Mouse (Mus musculus): ENCODE results near the gene Adgra3. TPM values are rescaled to one million over a fixed set of nuclear protein-coding genes. Genes with fewer than 3 reads are reported as not detected.

Adgra3 gene
- total and polyA plus RNA-seq, 3 experiments: not detected

DNA sequence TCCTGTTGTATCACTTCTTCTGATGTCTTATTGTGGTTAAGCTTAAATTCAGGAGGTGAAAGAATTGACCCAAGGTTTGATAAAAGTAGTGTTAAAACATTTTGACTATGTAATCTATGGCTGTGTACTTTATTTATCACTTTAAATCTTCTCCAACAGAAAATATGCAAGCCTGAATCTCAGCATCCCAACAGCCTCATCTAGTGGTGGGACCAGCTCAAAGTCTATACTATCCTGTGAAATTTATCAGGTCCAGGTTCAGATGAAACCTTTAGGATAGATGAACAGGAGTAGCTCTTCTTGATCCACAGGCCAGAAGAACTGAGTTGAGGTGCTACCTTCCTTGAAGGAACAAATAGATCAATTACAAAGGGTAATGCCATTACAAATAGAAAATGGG is 134.1 kb downstream of the Adgra3 start (continued):
- no peak for TF ChIP-seq GABPA (IDR thresholded peaks at IDR 0.05; ENCODE audit: insufficient replicate concordance, low read depth, low read length)
- TF ChIP-seq MXI1 (IDR thresholded peaks at IDR 0.05; ENCODE audit: low read depth, low read length): no peak

DNA sequence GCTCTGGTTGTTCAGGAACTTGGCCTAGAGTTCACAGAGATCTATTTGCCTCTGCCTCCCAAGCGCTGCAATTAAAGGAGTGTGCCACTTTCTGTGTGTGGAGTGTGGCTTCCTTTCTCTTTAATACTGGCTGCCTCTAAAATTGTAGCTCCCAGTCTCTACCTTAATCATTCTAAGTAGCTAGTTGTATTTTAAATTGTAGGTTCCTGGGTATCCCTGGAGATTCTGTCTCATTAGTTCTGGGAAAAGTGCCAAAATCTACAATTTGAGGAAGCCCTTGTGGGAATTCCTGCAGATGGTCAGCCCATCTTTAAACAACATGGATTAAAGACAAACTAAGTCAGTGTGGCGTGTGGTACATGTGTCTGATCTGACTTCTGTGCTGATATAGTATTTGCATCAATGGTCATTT is 143.1 kb downstream of the Adgra3 start:
- no peaks in the 10 kb centered on the region for H3K79me2 ChIP-seq (replicated peaks; ENCODE audit: control insufficient read depth, extremely low read depth, insufficient read depth, poor library complexity, severe bottlenecking)
- H3K4me3 ChIP-seq (replicated peaks in 1 of 3; ENCODE audit: low read depth in 2 of 3, low read length in 2 of 3, poor library complexity in 1 of 3): no peak overlapping the region
- H3K4me1 ChIP-seq (ENCODE audit: control insufficient read depth in 1 of 2, insufficient read depth in 2 of 2): no peaks in the 10 kb centered on the region
- no peak overlapping the region for H3K27ac ChIP-seq (ENCODE audit: insufficient read depth, low read depth)
- H3K36me3 ChIP-seq (replicated peaks in 1 of 2; ENCODE audit: control insufficient read depth in 1 of 2, insufficient read depth in 1 of 2, low read length in 1 of 2): no peaks in the 10 kb centered on the region
- H3K4me2 ChIP-seq (ENCODE audit: insufficient read depth, low read depth, poor library complexity, severe bottlenecking): no peak overlapping the region
- in situ Hi-C loops (cut with MboI; ENCODE audit: low pct_ligation_motif_present, low pct_unique_long_range_greater_than_20kb, low sequenced_read_pairs) (no loop called here), dilution Hi-C loops (cut with MboI; ENCODE audit: extremely low pct_ligation_motif_present, extremely low pct_unique_long_range_greater_than_20kb, low sequenced_read_pairs) (no loop called here)
- H3K9ac ChIP-seq (ENCODE audit: insufficient read depth, low read depth): no peak overlapping the region
- peaks cover 35% of the 10 kb centered on the region for H3K9me3 ChIP-seq (replicated peaks; ENCODE audit: low read length)
- no peak for TF ChIP-seq TBP (conservative IDR thresholded peaks at IDR 0.05; ENCODE audit: low read depth, low read length)
- TF ChIP-seq TCF12 (IDR thresholded peaks at IDR 0.05; ENCODE audit: low read depth, low read length): no peak
- no peak for TF ChIP-seq NRF1 (IDR thresholded peaks at IDR 0.05; ENCODE audit: low read depth, low read length)
- TF ChIP-seq MXI1 (IDR thresholded peaks at IDR 0.05; ENCODE audit: low read depth, low read length): no peak
- TF ChIP-seq ZKSCAN1 (IDR thresholded peaks at IDR 0.05; ENCODE audit: borderline replicate concordance, low read depth, low read length): no peak
- no peak for TF ChIP-seq USF1 (IDR thresholded peaks at IDR 0.05; ENCODE audit: low read depth, low read length)
- no peak for TF ChIP-seq RCOR1 (conservative IDR thresholded peaks at IDR 0.05; ENCODE audit: low read depth, low read length)
- no peak for TF ChIP-seq ZC3H11A (IDR thresholded peaks at IDR 0.05; ENCODE audit: low read depth, low read length)
- no peak for TF ChIP-seq NELFE (IDR thresholded peaks at IDR 0.05; ENCODE audit: low read depth, low read length)
- TF ChIP-seq E2F4 (IDR thresholded peaks at IDR 0.05; ENCODE audit: insufficient replicate concordance, low read depth, low read length): no peak
- DNase-seq (ENCODE audit: extremely low read depth): no peak
- no peaks in the 10 kb centered on the region for H3K27me3 ChIP-seq (replicated peaks)
